Mouse (Mus musculus) midbrain, embryonic 14.5 days (tissue): ENCODE measurements around the gene C130050O18Rik. TPM values are rescaled to one million over a fixed set of nuclear protein-coding genes. Genes with fewer than 3 reads are reported as not detected.
A peak's percentile ranks its signal among the peaks of the same experiment; 100 is the strongest.
"Not testable (repeated sequence)": the region's sequence is repeated elsewhere in the genome, so short reads cannot be mapped to it uniquely, and the experiment has no call there.

Experiments
- ATAC-seq: fragments of 200-750 bp; cut with Nextera tagmentation; 2 replicates; pipeline ENCODE4 v1.8.0; 2017; ENCODE audit warnings: moderate number of reproducible peaks, moderate library complexity; ENCODE audit not compliant: low FRiP score, low TSS enrichment
- DNase-seq: peaks from one replicate; pipeline ENCODE4 v3.0.0-alpha.2; 2015
- H3K27ac ChIP-seq: fragments of 300-500 bp; sonication (generic); replicated peaks from 2 replicates; pipeline ENCODE4 v1.5.1; 2014; ENCODE audit warnings: mild to moderate bottlenecking, low read depth, low read length, moderate library complexity
- H3K27me3 ChIP-seq: fragments of 300-500 bp; sonication (generic); 2 replicates; pipeline ENCODE4 v1.6.1; 2014; ENCODE audit warnings: low read length, control low read depth, mixed read lengths; ENCODE audit not compliant: control insufficient read depth, insufficient read depth
- H3K36me3 ChIP-seq: fragments of 300-500 bp; sonication (generic); 2 replicates; pipeline ENCODE4 v1.6.1; 2014; ENCODE audit warnings: low read length, control low read depth; ENCODE audit not compliant: control insufficient read depth, insufficient read depth
- H3K4me1 ChIP-seq: fragments of 300-500 bp; sonication (generic); 2 replicates; pipeline ENCODE4 v1.6.1; 2014; ENCODE audit warnings: mild to moderate bottlenecking, antibody characterized with exemption, low read length, control low read depth; ENCODE audit not compliant: control insufficient read depth, insufficient read depth
- H3K4me2 ChIP-seq: fragments of 300-500 bp; sonication (generic); 2 replicates; pipeline ENCODE4 v1.6.1; 2014; ENCODE audit warnings: mild to moderate bottlenecking, low read length, moderate library complexity
- H3K4me3 ChIP-seq: fragments of 300-500 bp; sonication (generic); replicated peaks from 2 replicates; pipeline ENCODE4 v1.5.1; 2014; ENCODE audit warnings: low read depth, low read length
- H3K9ac ChIP-seq: fragments of 300-500 bp; sonication (generic); replicated peaks from 2 replicates; pipeline ENCODE4 v1.6.1; 2014; ENCODE audit warnings: mild to moderate bottlenecking, low read length, moderate library complexity
- H3K9me3 ChIP-seq: fragments of 300-500 bp; sonication (generic); 2 replicates; pipeline ENCODE4 v1.6.1; 2016; ENCODE audit warnings: low read length, control low read depth, mixed read lengths; ENCODE audit not compliant: control insufficient read depth
- WGBS: fragments of 180-500 bp; shearing (Covaris S2); extraction: QIAGEN DNeasy Blood & Tissue Kit; methylation state at CpG from one replicate; pipeline ENCODE4 v1.1.7; 2014; 5-methylcytosine and 5-hydroxymethylcytosine counted together
- polyA plus RNA-seq: library from polyadenylated mRNA; unstranded; fragments of >200 nt; fragmentation: Nextera tagmentation; extraction: Ambion mirVana; gene quantifications from 2 replicates; pipeline ENCODE4 v1.2.1, GENCODE M21; 2014

Gene C130050O18Rik
- polyA plus RNA-seq, 1 experiment from 2014 or later = 0.29 TPM

- no peak overlapping the region for H3K4me2 ChIP-seq
- ATAC-seq = no peak
- H3K4me1 ChIP-seq = 0 out of 2 replicates have a peak, but pooled peaks cover 2% of the 10 kb centered on the region
- no peaks in the 10 kb centered on the region for H3K27me3 ChIP-seq
- H3K27ac ChIP-seq = no peak overlapping the region
- WGBS = 79% methylated on average over 9 of the region's 9 CpGs
- H3K4me3 ChIP-seq = no peak overlapping the region
- H3K36me3 ChIP-seq = no peaks in the 10 kb centered on the region
- no peak overlapping the region for H3K9ac ChIP-seq
- DNase-seq = no peak
- H3K9me3 ChIP-seq = no peaks in the 10 kb centered on the region
Observed at GRCm38 (mm10) chr5:139383234-139383633, 21.8 kb upstream of the C130050O18Rik start.

- WGBS = 79% methylated on average over 10 of the region's 10 CpGs
- no peak overlapping the region for H3K4me2 ChIP-seq
- H3K4me1 ChIP-seq = 0 out of 2 replicates have a peak, but pooled peaks cover 2% of the 10 kb centered on the region
- no peaks in the 10 kb centered on the region for H3K27me3 ChIP-seq
- H3K4me3 ChIP-seq = no peak overlapping the region
- no peak overlapping the region for H3K27ac ChIP-seq
- no peak for DNase-seq
- no peaks in the 10 kb centered on the region for H3K9me3 ChIP-seq
- no peak for ATAC-seq
- no peaks in the 10 kb centered on the region for H3K36me3 ChIP-seq
- no peak overlapping the region for H3K9ac ChIP-seq
Observed at GRCm38 (mm10) chr5:139384531-139384930, 20.5 kb upstream of the C130050O18Rik start.

- DNase-seq (no peak), ATAC-seq (no peak)
- H3K4me3 ChIP-seq = no peak overlapping the region
- no peaks in the 10 kb centered on the region for H3K36me3 ChIP-seq
- H3K27me3 ChIP-seq = no peaks in the 10 kb centered on the region
- H3K4me1 ChIP-seq = no peaks in the 10 kb centered on the region
- H3K9me3 ChIP-seq = no peaks in the 10 kb centered on the region
- 98% methylated on average over 5 of the region's 5 CpGs for WGBS
- H3K9ac ChIP-seq = no peak overlapping the region
- no peak overlapping the region for H3K27ac ChIP-seq
- H3K4me2 ChIP-seq = no peak overlapping the region
Observed at GRCm38 (mm10) chr5:139386047-139386446, 19.0 kb upstream of the C130050O18Rik start.

- H3K27ac ChIP-seq = no peak overlapping the region
- no peak overlapping the region for H3K4me3 ChIP-seq
- H3K27me3 ChIP-seq = no peaks in the 10 kb centered on the region
- no peaks in the 10 kb centered on the region for H3K4me1 ChIP-seq
- H3K9ac ChIP-seq = no peak overlapping the region
- no peak overlapping the region for H3K4me2 ChIP-seq
- DNase-seq = no peak
- no peak for ATAC-seq
- H3K9me3 ChIP-seq = no peaks in the 10 kb centered on the region
- H3K36me3 ChIP-seq = no peaks in the 10 kb centered on the region
- WGBS = 83% methylated on average over 10 of the region's 10 CpGs
Observed at GRCm38 (mm10) chr5:139387329-139388194, 17.5 kb upstream of the C130050O18Rik start.

- Histone ChIP-seq H3K27me3 (no peaks in the 10 kb centered on the region), H3K36me3 (no peaks in the 10 kb centered on the region), H3K4me2 (no peak overlapping the region), H3K9ac (no peak overlapping the region), H3K9me3 (no peaks in the 10 kb centered on the region), H3K4me3 (no peak overlapping the region), H3K27ac (no peak overlapping the region), H3K4me1 (no peaks in the 10 kb centered on the region)
- WGBS = 89% methylated on average over 4 of the region's 4 CpGs
- no peak for DNase-seq
- ATAC-seq = no peak
Observed at GRCm38 (mm10) chr5:139388195-139388570, 16.9 kb upstream of the C130050O18Rik start.

- DNase-seq (no peak), ATAC-seq (no peak)
- no peak overlapping the region for H3K4me2 ChIP-seq
- H3K27me3 ChIP-seq = no peaks in the 10 kb centered on the region
- no peaks in the 10 kb centered on the region for H3K9me3 ChIP-seq
- H3K27ac ChIP-seq = 0 out of 2 replicates have a peak overlapping the region, but pooled peaks have one; percentile 49
- no peak overlapping the region for H3K9ac ChIP-seq
- H3K4me1 ChIP-seq = no peaks in the 10 kb centered on the region
- no peaks in the 10 kb centered on the region for H3K36me3 ChIP-seq
- WGBS = 80% methylated on average over 17 of the region's 17 CpGs
- H3K4me3 ChIP-seq = no peak overlapping the region
Observed at GRCm38 (mm10) chr5:139388694-139389675, 16.1 kb upstream of the C130050O18Rik start.

GRCm38 (mm10) chr5:139389676-139390061 is 15.4 kb upstream of the C130050O18Rik start:
- no peaks in the 10 kb centered on the region for H3K36me3 ChIP-seq
- DNase-seq (no peak), ATAC-seq (no peak; the same call in 1 of the 2 replicates)
- H3K4me2 ChIP-seq = no peak overlapping the region
- no peaks in the 10 kb centered on the region for H3K27me3 ChIP-seq
- H3K4me1 ChIP-seq = no peaks in the 10 kb centered on the region
- no peak overlapping the region for H3K9ac ChIP-seq
- 61% methylated on average over 6 of the region's 6 CpGs for WGBS
- H3K4me3 ChIP-seq = no peak overlapping the region
- H3K9me3 ChIP-seq = no peaks in the 10 kb centered on the region
- 0 out of 2 replicates have a peak overlapping the region, but pooled peaks have one; percentile 13 for H3K27ac ChIP-seq

GRCm38 (mm10) chr5:139390324-139391119 is 14.6 kb upstream of the C130050O18Rik start:
- H3K4me1 ChIP-seq, ATAC-seq, H3K27ac ChIP-seq, H3K9ac ChIP-seq, H3K36me3 ChIP-seq, DNase-seq, H3K27me3 ChIP-seq, H3K4me2 ChIP-seq, H3K9me3 ChIP-seq, H3K4me3 ChIP-seq: not testable (repeated sequence)
- 86% methylated on average over 5 of the region's 5 CpGs for WGBS
